Mouse (Mus musculus): ENCODE data around the gene Trim14. TPM values are rescaled to one million over a fixed set of nuclear protein-coding genes. Genes with fewer than 3 reads are reported as not detected.
"Not testable (repeated sequence)": the region's sequence is repeated elsewhere in the genome, so short reads cannot be mapped to it uniquely, and the experiment has no call there.

Trim14 gene
- polyA plus RNA-seq (2015; fragmentation: Nextera tagmentation; extraction: Ambion mirVana), result 0.95 and 2.1 TPM in 2 replicates

GRCm38 (mm10) chr4:46535840-46536361, at the start of gene Trim14:
TSS of gene Trim14 (minus strand) at chr4:46536141.
- Histone ChIP-seq H3K4me1 (replicated peaks) (peaks cover 22% of the 10 kb centered on the region), H3K9me3 (no peaks in the 10 kb centered on the region), H3K4me3 (peak within 1 kb of the TSS; percentile 45), H3K4me2 (peak within 1 kb of the TSS; percentile 71), H3K36me3 (no peaks in the 10 kb centered on the region), H3K27ac (replicated peaks) (no peak within 1 kb of the TSS), H3K27me3 (peaks cover 65% of the 10 kb centered on the region), H3K9ac (peak within 1 kb of the TSS; percentile 62)
- under 1% methylated on average over 43 of the region's 46 CpGs for WGBS
- peak; percentile 48 for ATAC-seq (ENCODE audit: low read depth)

DNA sequence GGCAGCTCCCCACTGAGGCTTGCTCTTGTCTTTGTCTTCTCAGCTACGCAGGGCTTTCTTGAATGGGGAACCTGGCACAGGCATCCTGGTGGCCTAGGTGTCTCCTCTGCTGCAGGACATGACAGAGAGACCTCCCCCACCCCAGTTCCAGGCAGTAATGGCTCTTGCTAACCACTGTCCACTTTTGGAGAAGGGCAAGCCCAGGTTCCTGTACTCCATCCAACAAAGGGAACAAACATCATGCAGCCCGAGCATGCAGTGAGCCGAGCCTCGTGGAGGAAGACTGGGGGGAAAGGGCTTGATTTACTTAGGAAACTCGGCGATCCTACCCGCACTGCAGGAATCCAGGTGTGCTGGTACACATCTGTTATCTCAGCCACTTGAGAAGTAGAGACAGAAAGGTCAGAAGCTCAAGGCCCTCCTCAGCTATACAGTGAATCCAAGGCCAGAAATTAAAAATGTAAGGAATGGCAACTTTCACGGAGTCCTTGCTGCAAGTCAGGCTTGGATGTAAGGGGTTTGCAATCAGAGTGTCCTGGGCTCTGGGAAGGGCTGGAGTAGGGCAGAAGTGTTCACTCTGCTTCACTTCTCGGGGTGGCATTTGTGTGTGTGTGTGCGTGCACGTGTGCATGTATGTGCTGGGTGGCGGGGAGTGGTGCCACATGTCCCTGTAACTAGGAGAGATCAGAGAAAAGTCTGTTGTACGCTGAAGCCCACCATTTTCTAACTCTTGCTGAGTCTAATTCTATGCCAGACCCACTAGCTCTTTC, 49.3 kb upstream of the Trim14 start:
- H3K36me3 ChIP-seq, result no peaks in the 10 kb centered on the region
- H3K27me3 ChIP-seq, result no peaks in the 10 kb centered on the region
- H3K4me1 ChIP-seq (replicated peaks), result no peaks in the 10 kb centered on the region
- H3K9ac ChIP-seq, result no peak overlapping the region
- no peak overlapping the region for H3K27ac ChIP-seq (replicated peaks)
- H3K9me3 ChIP-seq, result peaks cover 10% of the 10 kb centered on the region; the same call in 1 of the 2 replicates
- no peak overlapping the region for H3K4me2 ChIP-seq
- H3K4me3 ChIP-seq, result no peak overlapping the region
- no peak; the same call in 1 of the 2 replicates for ATAC-seq (ENCODE audit: low read depth)
- 79% methylated on average over 13 of the region's 13 CpGs for WGBS

- H3K4me1 ChIP-seq (replicated peaks); H3K4me2 ChIP-seq; H3K4me3 ChIP-seq; ATAC-seq (ENCODE audit: low read depth); H3K27ac ChIP-seq (replicated peaks); H3K9ac ChIP-seq; H3K36me3 ChIP-seq; H3K27me3 ChIP-seq: not testable (repeated sequence)
- peaks cover 10% of the 10 kb centered on the region; the same call in 1 of the 2 replicates for H3K9me3 ChIP-seq
- WGBS, result 67% methylated on average over 3 of the region's 3 CpGs
Observed at GRCm38 (mm10) chr4:46584536-46584935, 48.6 kb upstream of the Trim14 start.

DNA sequence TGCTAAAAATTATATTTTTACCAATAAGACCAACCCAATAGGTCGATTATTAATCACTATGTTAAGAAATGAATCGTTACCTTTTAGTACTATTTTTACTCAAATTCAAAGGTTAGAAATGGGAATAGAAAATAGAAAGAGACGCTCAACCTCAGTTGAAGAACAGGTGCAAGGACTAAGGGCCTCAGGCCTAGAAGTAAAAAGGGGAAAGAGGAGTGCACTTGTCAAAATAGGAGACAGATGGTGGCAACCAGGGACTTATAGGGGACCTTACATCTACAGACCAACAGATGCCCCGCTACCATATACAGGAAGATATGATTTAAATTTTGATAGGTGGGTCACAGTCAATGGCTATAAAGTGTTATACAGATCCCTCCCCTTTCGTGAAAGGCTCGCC, 48.1 kb upstream of the Trim14 start:
- WGBS, result 76% methylated on average over 2 of the region's 6 CpGs
- not testable (repeated sequence) for ATAC-seq (ENCODE audit: low read depth); H3K9ac ChIP-seq; H3K4me3 ChIP-seq; H3K4me2 ChIP-seq; H3K36me3 ChIP-seq; H3K27ac ChIP-seq (replicated peaks); H3K4me1 ChIP-seq (replicated peaks); H3K27me3 ChIP-seq
- peaks cover 10% of the 10 kb centered on the region; the same call in 1 of the 2 replicates for H3K9me3 ChIP-seq

GRCm38 (mm10) chr4:46582024-46582423, 46.1 kb upstream of the Trim14 start:
- H3K36me3 ChIP-seq; H3K27ac ChIP-seq (replicated peaks); H3K4me3 ChIP-seq; H3K9ac ChIP-seq; H3K4me2 ChIP-seq; ATAC-seq (ENCODE audit: low read depth); H3K27me3 ChIP-seq; H3K4me1 ChIP-seq (replicated peaks): not testable (repeated sequence)
- H3K9me3 ChIP-seq, result peaks cover 15% of the 10 kb centered on the region; the same call in 1 of the 2 replicates
- 89% methylated on average over 9 of the region's 9 CpGs for WGBS

- 94% methylated on average over 22 of the region's 22 CpGs for WGBS
- H3K4me1 ChIP-seq (replicated peaks); ATAC-seq (ENCODE audit: low read depth): not testable (repeated sequence)
Observed at GRCm38 (mm10) chr4:46581577-46581976, 45.6 kb upstream of the Trim14 start.

GRCm38 (mm10) chr4:46580799-46581243, 44.9 kb upstream of the Trim14 start:
- ATAC-seq (ENCODE audit: low read depth); H3K27me3 ChIP-seq; H3K9ac ChIP-seq; H3K36me3 ChIP-seq; H3K4me3 ChIP-seq; H3K4me2 ChIP-seq; H3K27ac ChIP-seq (replicated peaks); H3K4me1 ChIP-seq (replicated peaks): not testable (repeated sequence)
- peaks cover 18% of the 10 kb centered on the region; the same call in 1 of the 2 replicates for H3K9me3 ChIP-seq
- 88% methylated on average over 15 of the region's 15 CpGs for WGBS

More at GRCm38 (mm10) chr4:46581577-46581976, 45.6 kb upstream of the Trim14 start:
- H3K9ac ChIP-seq; H3K27ac ChIP-seq (replicated peaks); H3K27me3 ChIP-seq; H3K4me3 ChIP-seq; H3K36me3 ChIP-seq; H3K4me2 ChIP-seq: not testable (repeated sequence)
- peaks cover 16% of the 10 kb centered on the region; the same call in 1 of the 2 replicates for H3K9me3 ChIP-seq

GRCm38 (mm10) chr4:46578796-46579346, 42.9 kb upstream of the Trim14 start:
- not testable (repeated sequence) for H3K9ac ChIP-seq; ATAC-seq (ENCODE audit: low read depth); H3K4me3 ChIP-seq; H3K27me3 ChIP-seq; H3K36me3 ChIP-seq; H3K4me2 ChIP-seq; H3K27ac ChIP-seq (replicated peaks); H3K4me1 ChIP-seq (replicated peaks)
- 81% methylated on average over 8 of the region's 8 CpGs for WGBS
- H3K9me3 ChIP-seq, result peaks cover 18% of the 10 kb centered on the region; the same call in 1 of the 2 replicates

GRCm38 (mm10) chr4:46578228-46578627, 42.3 kb upstream of the Trim14 start:
- no peaks in the 10 kb centered on the region for H3K4me1 ChIP-seq (replicated peaks)
- H3K36me3 ChIP-seq, result no peaks in the 10 kb centered on the region
- WGBS, result 88% methylated on average over 1 of the region's 1 CpGs
- H3K27ac ChIP-seq (replicated peaks), result no peak overlapping the region
- ATAC-seq (ENCODE audit: low read depth), result no peak
- no peak overlapping the region for H3K9ac ChIP-seq
- no peak overlapping the region for H3K4me3 ChIP-seq
- H3K9me3 ChIP-seq, result peaks cover 18% of the 10 kb centered on the region; the same call in 1 of the 2 replicates
- H3K4me2 ChIP-seq, result no peak overlapping the region
- no peaks in the 10 kb centered on the region for H3K27me3 ChIP-seq

DNA sequence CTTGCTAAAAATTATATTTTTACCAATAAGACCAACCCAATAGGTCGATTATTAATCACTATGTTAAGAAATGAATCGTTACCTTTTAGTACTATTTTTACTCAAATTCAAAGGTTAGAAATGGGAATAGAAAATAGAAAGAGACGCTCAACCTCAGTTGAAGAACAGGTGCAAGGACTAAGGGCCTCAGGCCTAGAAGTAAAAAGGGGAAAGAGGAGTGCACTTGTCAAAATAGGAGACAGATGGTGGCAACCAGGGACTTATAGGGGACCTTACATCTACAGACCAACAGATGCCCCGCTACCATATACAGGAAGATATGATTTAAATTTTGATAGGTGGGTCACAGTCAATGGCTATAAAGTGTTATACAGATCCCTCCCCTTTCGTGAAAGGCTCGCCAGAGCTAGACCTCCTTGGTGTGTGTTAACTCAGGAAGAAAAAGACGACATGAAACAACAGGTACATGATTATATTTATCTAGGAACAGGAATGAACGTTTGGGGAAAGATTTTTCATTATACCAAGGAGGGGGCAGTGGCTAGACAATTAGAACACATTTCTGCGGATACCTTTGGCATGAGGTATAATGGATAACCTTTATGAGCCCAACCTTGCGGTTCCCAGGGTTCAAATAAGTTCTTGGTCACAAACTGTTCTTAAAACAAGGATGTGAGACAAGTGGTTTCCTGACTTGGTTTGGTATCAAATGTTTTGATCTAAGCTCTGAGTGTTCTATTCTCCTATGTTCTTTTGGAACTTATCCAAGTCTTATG, 39.8 kb upstream of the Trim14 start:
- ATAC-seq (ENCODE audit: low read depth); H3K4me2 ChIP-seq: not testable (repeated sequence)

GRCm38 (mm10) chr4:46574841-46575240, 38.9 kb upstream of the Trim14 start:
- Histone ChIP-seq H3K27ac (replicated peaks) (no peak overlapping the region; the same call in 1 of the 2 replicates), H3K9me3 (peaks cover 8% of the 10 kb centered on the region; the same call in 1 of the 2 replicates), H3K4me2 (no peak overlapping the region), H3K27me3 (no peaks in the 10 kb centered on the region), H3K4me1 (replicated peaks) (peaks cover 2% of the 10 kb centered on the region; the same call in 1 of the 2 replicates), H3K36me3 (no peaks in the 10 kb centered on the region), H3K9ac (no peak overlapping the region), H3K4me3 (no peak overlapping the region)
- WGBS, result 77% methylated on average over 10 of the region's 12 CpGs
- ATAC-seq (ENCODE audit: low read depth), result no peak

More for the DNA sequence above, 39.8 kb upstream of the Trim14 start:
- WGBS, result 92% methylated on average over 6 of the region's 10 CpGs
- H3K27ac ChIP-seq (replicated peaks); H3K36me3 ChIP-seq; H3K9ac ChIP-seq; H3K9me3 ChIP-seq; H3K4me1 ChIP-seq (replicated peaks); H3K27me3 ChIP-seq; H3K4me3 ChIP-seq: not testable (repeated sequence)
